Mouse (Mus musculus) left cerebral cortex, adult 11 months (tissue): ENCODE results near the gene Upk2.

Source experiments
- DNase-seq: peaks from one replicate; pipeline ENCODE4 v3.0.0; 2022; ENCODE audit warnings: low spot score

The Upk2 gene

GRCm38 (mm10) chr9:44407752-44408097, 47.1 kb downstream of the Upk2 start:
- no peak for DNase-seq

- peak; percentile 86 for DNase-seq
Measured at GRCm38 (mm10) chr9:44406906-44407751, 47.6 kb downstream of the Upk2 start, which contains the start of the genes Rps25 and Trappc4. TSS of gene Rps25 (plus strand) at chr9:44407139. TSS of gene Trappc4 (minus strand) at chr9:44407600.

GRCm38 (mm10) chr9:44405011-44405410, 49.8 kb downstream of the Upk2 start:
- no peak for DNase-seq
